Mouse (Mus musculus) gastrocnemius, adult 2 months (tissue): Measurements from ENCODE around the gene Gm17359. TPM values are rescaled to one million over a fixed set of nuclear protein-coding genes. Genes with fewer than 3 reads are reported as not detected.
"Not testable (repeated sequence)": the region's sequence is repeated elsewhere in the genome, so short reads cannot be mapped to it uniquely, and the experiment has no call there.

Experiments used
- DNase-seq: peaks from one replicate; pipeline ENCODE4 v3.0.0; 2022
- H3K27ac ChIP-seq: fragments of 200-600 bp; 2 replicates; pipeline ENCODE4 v1.8.1; 2022; ENCODE audit warnings: mild to moderate bottlenecking
- H3K4me3 ChIP-seq: fragments of 200-600 bp; 2 replicates; pipeline ENCODE4 v1.8.1; 2022; ENCODE audit warnings: mild to moderate bottlenecking, moderate library complexity
- CTCF ChIP-seq: fragments of 200-600 bp; IDR thresholded peaks from 2 replicates; pipeline ENCODE4 v1.8.1; 2022; ENCODE audit warnings: antibody characterized with exemption, mild to moderate bottlenecking, moderate library complexity
- intact Hi-C: fragments of 180-260 bp; cut with DNase I; formaldehyde crosslinking; loops from one replicate; pipeline ENCODE4 v1.15.1; 2025
- total RNA-seq, 2 experiments: library from RNA; stranded (reverse); gene quantifications; 2 replicates each; pipeline ENCODE4 v1.2.3; 2021

Gene Gm17359
- total RNA-seq, 2 experiments from 2014 or later: not detected

DNA sequence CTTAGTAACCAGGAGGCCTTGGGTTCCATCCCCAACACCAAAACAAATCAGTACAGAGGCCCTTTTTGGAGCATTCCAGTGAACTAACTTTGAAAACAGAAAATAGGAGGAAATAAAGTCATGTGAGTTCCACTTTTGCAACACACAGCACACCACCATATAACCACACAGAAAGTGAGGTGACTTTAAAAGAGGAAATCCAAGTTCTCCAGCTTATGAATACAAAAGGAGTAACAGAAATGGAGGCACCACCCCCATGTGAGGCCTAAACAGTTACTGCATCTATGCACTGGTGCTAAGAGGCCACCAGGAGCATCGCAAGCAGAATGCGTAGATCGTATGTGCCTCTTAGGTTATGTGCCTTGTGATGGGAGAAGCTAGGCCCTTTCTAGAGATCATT, 101.8 kb downstream of the Gm17359 start:
- intact Hi-C loops: loop anchor here (5.0 kb wide), 1 partner anchor 236 kb away; no protein-coding TSS in a partner anchor

DNA sequence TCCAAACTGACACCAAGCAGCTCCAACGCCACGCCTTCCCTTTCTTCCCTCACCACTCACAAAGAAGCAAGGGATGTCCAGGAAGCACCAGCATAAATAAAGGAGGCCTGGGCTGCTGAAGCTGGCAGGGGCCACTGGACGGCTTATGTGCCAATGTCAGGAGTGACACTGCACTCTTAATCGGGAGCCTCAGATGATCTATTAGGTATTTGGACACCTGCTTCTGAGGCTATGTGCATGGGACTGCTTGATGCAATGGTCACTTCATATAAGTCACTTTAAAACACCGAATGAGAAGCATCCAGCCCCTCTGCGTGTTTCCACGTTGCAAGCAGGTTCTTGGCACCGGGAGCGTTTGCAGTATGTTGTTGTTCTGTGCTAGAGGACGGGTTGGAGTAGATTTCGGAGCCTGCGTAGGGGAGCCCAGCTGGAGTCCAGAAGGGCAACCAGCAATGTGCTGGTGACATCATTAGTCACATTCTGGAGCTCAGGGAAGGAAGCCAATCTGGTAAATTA, 104.6 kb downstream of the Gm17359 start:
- intact Hi-C loops: no loop called here
- Histone ChIP-seq H3K27ac (no peak overlapping the region), H3K4me3 (peak overlapping the region; percentile 34)
- peak; percentile 24 for DNase-seq
- TF ChIP-seq CTCF: no peak

More for the DNA sequence above, 101.8 kb downstream of the Gm17359 start:
- TF ChIP-seq CTCF: no peak
- H3K4me3 ChIP-seq: no peak overlapping the region
- no peak overlapping the region for H3K27ac ChIP-seq
- DNase-seq: no peak

DNA sequence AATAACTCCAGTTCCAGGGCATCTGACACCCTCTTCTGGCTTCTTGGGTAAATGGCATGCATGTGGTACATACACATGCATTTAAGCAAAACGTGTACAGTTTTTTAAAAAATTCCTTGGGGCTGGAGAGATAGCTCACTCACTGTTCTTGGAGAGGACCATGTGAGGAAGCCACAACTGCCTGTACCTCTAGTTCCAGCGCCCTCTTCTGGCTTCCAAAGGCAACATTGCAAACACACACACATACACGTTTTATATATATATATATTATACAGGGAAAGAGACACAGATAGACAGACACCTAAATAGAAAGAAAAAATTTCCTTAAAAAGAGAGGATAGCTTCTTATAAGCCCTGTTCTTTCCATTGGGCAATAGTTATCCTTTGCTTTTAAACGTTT, 107.4 kb downstream of the Gm17359 start:
- Histone ChIP-seq H3K27ac (no peak overlapping the region), H3K4me3 (no peak overlapping the region)
- intact Hi-C loops: no loop called here
- no peak for DNase-seq
- TF ChIP-seq CTCF: no peak

DNA sequence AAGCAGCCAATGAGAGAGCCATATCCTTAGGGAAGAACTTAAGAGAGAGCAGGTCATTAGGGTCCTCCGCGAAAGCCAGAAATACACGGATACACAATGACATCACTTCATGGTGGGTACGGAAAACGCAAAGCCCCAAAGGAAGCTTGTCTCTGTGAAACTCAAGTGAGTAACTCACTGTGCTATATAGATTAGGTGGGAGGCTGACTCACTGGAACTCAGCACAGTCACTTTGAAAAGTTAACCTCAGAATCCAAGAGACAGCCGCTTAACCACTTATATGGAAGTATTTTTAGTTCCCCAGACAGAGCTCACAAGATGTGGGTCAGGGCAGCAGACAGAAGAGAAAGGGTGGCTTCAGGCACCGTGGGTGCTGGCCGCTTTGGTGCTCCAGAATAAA, 108.6 kb downstream of the Gm17359 start:
- no peak for DNase-seq
- peak overlapping the region; percentile 64 for H3K27ac ChIP-seq
- intact Hi-C loops: no loop called here
- no peak for TF ChIP-seq CTCF
- no peak overlapping the region; the same call in 1 of the 2 replicates for H3K4me3 ChIP-seq

GRCm38 (mm10) chr3:79446124-79446523, 109.7 kb downstream of the Gm17359 start:
- TF ChIP-seq CTCF: peak; percentile 12; the same call in 1 of the 2 replicates
- DNase-seq: no peak
- H3K4me3 ChIP-seq: no peak overlapping the region
- H3K27ac ChIP-seq: no peak overlapping the region
- intact Hi-C loops: no loop called here

DNA sequence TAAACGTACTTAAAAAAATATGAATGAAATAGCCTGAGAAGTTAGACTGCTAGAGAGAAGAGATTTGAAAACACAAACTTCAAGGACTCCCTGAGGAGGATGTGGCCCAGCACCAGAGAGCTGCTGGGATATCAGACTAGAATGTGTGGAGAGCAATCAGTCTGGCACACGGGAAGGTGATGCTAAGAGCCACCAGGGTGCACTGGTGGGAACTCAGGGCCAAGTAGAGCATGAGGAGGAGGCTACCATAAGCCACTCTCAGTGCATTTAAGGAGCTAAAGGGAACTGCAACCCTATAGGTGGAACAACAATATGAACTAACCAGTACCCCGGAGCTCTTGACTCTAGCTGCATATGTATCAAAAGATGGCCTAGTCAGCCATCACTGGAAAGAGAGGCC, 110.2 kb downstream of the Gm17359 start:
- H3K27ac ChIP-seq, intact Hi-C loops, DNase-seq, H3K4me3 ChIP-seq: not testable (repeated sequence)

DNA sequence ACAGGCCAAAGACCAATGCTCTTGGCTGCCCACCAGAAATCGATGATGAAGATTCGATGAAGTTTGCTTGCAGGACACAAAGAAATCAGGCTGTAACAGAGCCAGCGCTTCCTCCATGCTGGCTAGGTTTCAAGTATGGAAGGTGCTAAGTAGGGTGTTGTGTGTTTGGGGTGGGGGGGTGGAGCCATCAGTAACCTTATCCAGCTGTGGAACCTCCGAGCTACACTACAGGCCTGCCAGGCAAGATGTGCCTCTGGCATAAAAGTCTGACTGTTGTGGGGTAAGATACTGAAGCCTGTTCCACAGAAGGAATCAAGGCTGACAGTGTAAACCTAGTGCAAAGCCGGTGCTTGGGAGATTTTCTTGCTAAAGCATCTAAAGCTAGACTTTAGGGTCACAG, 112.0 kb downstream of the Gm17359 start:
- Histone ChIP-seq H3K4me3 (no peak overlapping the region), H3K27ac (no peak overlapping the region)
- DNase-seq: no peak
- intact Hi-C loops: no loop called here
- no peak for TF ChIP-seq CTCF

DNA sequence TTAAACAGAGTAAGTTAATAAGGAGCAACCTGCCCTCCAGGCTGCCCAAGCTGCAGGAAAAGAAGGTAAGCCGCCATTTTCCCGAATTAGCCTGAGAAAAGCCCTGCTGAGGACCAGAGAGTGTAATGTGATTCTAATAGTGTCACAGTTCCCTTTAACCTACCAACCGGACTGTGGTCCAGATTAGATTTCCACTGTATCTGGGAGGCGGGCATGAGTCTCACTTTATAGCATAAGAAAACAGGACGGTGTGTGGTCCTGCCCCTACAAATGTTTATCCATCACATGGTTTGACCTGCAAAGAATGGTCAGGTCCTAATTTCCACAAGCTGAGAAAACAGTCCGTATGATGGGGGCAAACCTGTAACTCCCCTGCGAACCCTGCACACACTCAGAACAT, 112.9 kb downstream of the Gm17359 start:
- intact Hi-C loops: no loop called here

GRCm38 (mm10) chr3:79452696-79453263, 116.3 kb downstream of the Gm17359 start:
- DNase-seq: no peak
- Histone ChIP-seq H3K27ac (no peak overlapping the region), H3K4me3 (no peak overlapping the region)
- TF ChIP-seq CTCF: no peak
- intact Hi-C loops: no loop called here

More for the DNA sequence above, 112.9 kb downstream of the Gm17359 start:
- Histone ChIP-seq H3K27ac (no peak overlapping the region), H3K4me3 (no peak overlapping the region)
- DNase-seq: no peak
- TF ChIP-seq CTCF: no peak

- H3K4me3 ChIP-seq: no peak overlapping the region
- no peak overlapping the region for H3K27ac ChIP-seq
- TF ChIP-seq CTCF: no peak
- no peak for DNase-seq
- intact Hi-C loops: no loop called here
Observed at GRCm38 (mm10) chr3:79455761-79456160, 119.3 kb downstream of the Gm17359 start.

DNA sequence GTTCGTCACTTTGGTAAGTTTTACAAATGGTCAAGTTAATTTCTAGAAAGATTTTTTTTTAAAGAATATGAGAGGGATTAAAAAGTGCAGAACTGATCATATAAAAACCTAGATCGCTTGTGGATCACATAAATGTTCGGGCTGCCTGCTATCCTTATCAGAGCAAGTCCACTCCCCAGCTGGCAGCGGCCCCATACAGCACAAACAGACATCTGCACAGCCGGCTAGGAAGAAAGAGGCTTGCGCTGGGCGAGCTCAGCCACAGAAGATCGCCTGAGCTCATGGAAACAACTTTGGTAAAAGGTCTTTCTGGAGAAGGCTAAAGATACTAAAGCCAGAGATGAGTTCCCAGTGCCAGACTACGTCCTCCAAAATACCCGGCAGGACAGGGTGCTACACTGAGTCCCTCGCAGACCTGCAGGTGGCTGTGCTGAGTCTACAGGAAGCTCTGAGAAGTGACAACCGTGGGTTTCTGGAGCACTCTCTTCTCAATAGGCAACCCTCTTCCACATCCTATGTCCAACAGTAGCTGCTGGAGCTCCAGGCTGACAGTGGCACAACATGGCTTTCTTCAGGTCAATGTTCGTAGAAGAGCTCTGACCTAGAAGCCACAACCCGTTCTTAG, 122.3 kb downstream of the Gm17359 start:
- DNase-seq: no peak
- no peak for TF ChIP-seq CTCF
- H3K27ac ChIP-seq: no peak overlapping the region
- H3K4me3 ChIP-seq: no peak overlapping the region
- intact Hi-C loops: no loop called here

DNA sequence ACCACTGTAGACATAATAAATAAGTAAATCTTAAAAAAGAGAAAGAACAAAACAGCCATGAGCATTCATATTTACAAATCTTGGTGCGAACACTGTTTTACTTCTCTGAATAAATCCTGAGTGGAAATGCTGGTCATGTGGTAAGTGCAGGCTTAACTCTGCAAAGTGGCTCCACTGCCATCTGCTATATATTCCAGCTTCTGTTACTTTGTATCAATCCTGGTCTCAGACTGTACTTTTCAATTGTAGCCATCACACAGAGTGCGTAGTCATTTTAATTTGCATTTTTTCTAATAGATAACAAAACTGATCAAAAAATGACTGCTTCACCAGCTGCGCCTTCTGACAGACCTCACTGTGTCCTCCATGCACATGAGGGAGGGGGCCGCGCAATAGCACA, 133.0 kb downstream of the Gm17359 start:
- no peak overlapping the region; the same call in 1 of the 2 replicates for H3K27ac ChIP-seq
- no peak overlapping the region for H3K4me3 ChIP-seq
- intact Hi-C loops: no loop called here
- DNase-seq: no peak
- no peak for TF ChIP-seq CTCF

GRCm38 (mm10) chr3:79472362-79472761, 135.9 kb downstream of the Gm17359 start:
- intact Hi-C loops: loop anchor here (5.0 kb wide), 1 partner anchor 185 kb away; the partner anchor contains the start of gene Rapgef2
- Histone ChIP-seq H3K4me3 (no peak overlapping the region), H3K27ac (peak overlapping the region; percentile 86; the same call in 1 of the 2 replicates)
- no peak for DNase-seq
- no peak for TF ChIP-seq CTCF
